Mouse (Mus musculus) forebrain, embryonic 11.5 days (tissue): Measurements from ENCODE around the gene Stat5a. TPM values are rescaled to one million over a fixed set of nuclear protein-coding genes. Genes with fewer than 3 reads are reported as not detected.

Experiments used
- ATAC-seq: fragments of 200-750 bp; cut with Nextera tagmentation; replicated peaks from 2 replicates; pipeline ENCODE4 v1.8.0; 2017; ENCODE audit warnings: moderate TSS enrichment; ENCODE audit not compliant: low FRiP score
- DNase-seq: peaks from one replicate; pipeline ENCODE4 v3.0.0-alpha.2; 2017; ENCODE audit warnings: low spot score
- H3K27ac ChIP-seq: fragments of 300-500 bp; sonication (generic); 2 replicates; pipeline ENCODE4 v1.5.1; 2014; ENCODE audit warnings: low read depth, low read length
- H3K27me3 ChIP-seq: fragments of 300-500 bp; sonication (generic); 2 replicates; pipeline ENCODE4 v1.6.1; 2014; ENCODE audit warnings: mild to moderate bottlenecking, low read length, mixed read lengths; ENCODE audit not compliant: control insufficient read depth, insufficient read depth
- H3K36me3 ChIP-seq: fragments of 300-500 bp; sonication (generic); 2 replicates; pipeline ENCODE4 v1.6.1; 2014; ENCODE audit warnings: mild to moderate bottlenecking, low read length, moderate library complexity, mixed read lengths; ENCODE audit not compliant: control insufficient read depth, insufficient read depth
- H3K4me1 ChIP-seq: fragments of 300-500 bp; sonication (generic); replicated peaks from 2 replicates; pipeline ENCODE4 v1.6.1; 2014; ENCODE audit warnings: low read length, mixed read lengths; ENCODE audit not compliant: control insufficient read depth, insufficient read depth
- H3K4me2 ChIP-seq: fragments of 300-500 bp; sonication (generic); 2 replicates; pipeline ENCODE4 v1.6.1; 2014; ENCODE audit warnings: low read depth, mild to moderate bottlenecking, low read length, moderate library complexity, mixed read lengths; ENCODE audit not compliant: severe bottlenecking
- H3K4me3 ChIP-seq: fragments of 300-500 bp; sonication (generic); 2 replicates; pipeline ENCODE4 v1.5.1; 2014; ENCODE audit warnings: low read depth, low read length
- H3K9ac ChIP-seq: fragments of 300-500 bp; sonication (generic); 2 replicates; pipeline ENCODE4 v1.6.1; 2014; ENCODE audit warnings: low read length
- H3K9me3 ChIP-seq: fragments of 300-500 bp; sonication (generic); 2 replicates; pipeline ENCODE4 v1.6.1; 2016; ENCODE audit warnings: low read length, mixed read lengths; ENCODE audit not compliant: control insufficient read depth
- WGBS: fragments of 180-500 bp; shearing (Covaris S2); extraction: QIAGEN DNeasy Blood & Tissue Kit; methylation state at CpG from one replicate; pipeline ENCODE4 v1.1.7; 2014; 5-methylcytosine and 5-hydroxymethylcytosine counted together
- polyA plus RNA-seq: library from polyadenylated mRNA; unstranded; fragments of >200 nt; fragmentation: Nextera tagmentation; extraction: Ambion mirVana; gene quantifications from 2 replicates; pipeline ENCODE4 v1.2.1, GENCODE M21; 2014

Gene Stat5a
- polyA plus RNA-seq, 1 experiment from 2014 or later = 1.3 TPM

GRCm38 (mm10) chr11:100840866-100841265, 18.3 kb upstream of the Stat5a start:
- Histone ChIP-seq H3K4me2 (no peak overlapping the region), H3K27ac (no peak overlapping the region), H3K9me3 (0 out of 2 replicates have a peak, but pooled peaks cover 3% of the 10 kb centered on the region), H3K9ac (no peak overlapping the region), H3K4me3 (no peak overlapping the region), H3K36me3 (no peaks in the 10 kb centered on the region), H3K4me1 (no peaks in the 10 kb centered on the region), H3K27me3 (no peaks in the 10 kb centered on the region)
- 86% methylated on average over 12 of the region's 12 CpGs for WGBS
- no peak for ATAC-seq
- DNase-seq = no peak

- no peaks in the 10 kb centered on the region for H3K4me1 ChIP-seq
- 0 out of 2 replicates have a peak, but pooled peaks cover 3% of the 10 kb centered on the region for H3K9me3 ChIP-seq
- H3K36me3 ChIP-seq = no peaks in the 10 kb centered on the region
- H3K4me2 ChIP-seq = no peak overlapping the region
- H3K9ac ChIP-seq = no peak overlapping the region
- 91% methylated on average over 7 of the region's 7 CpGs for WGBS
- no peak overlapping the region for H3K27ac ChIP-seq
- no peaks in the 10 kb centered on the region for H3K27me3 ChIP-seq
- H3K4me3 ChIP-seq = no peak overlapping the region
- no peak for DNase-seq
- no peak for ATAC-seq
Measured at GRCm38 (mm10) chr11:100842025-100842424, 17.1 kb upstream of the Stat5a start.

- Histone ChIP-seq H3K27ac (no peak overlapping the region), H3K4me3 (no peak overlapping the region), H3K36me3 (no peaks in the 10 kb centered on the region), H3K4me2 (no peak overlapping the region), H3K9me3 (no peaks in the 10 kb centered on the region), H3K4me1 (no peaks in the 10 kb centered on the region), H3K9ac (no peak overlapping the region), H3K27me3 (no peaks in the 10 kb centered on the region)
- 95% methylated on average over 8 of the region's 8 CpGs for WGBS
- DNase-seq (peak; percentile 4), ATAC-seq (no peak)
Measured at GRCm38 (mm10) chr11:100843070-100843669, 16.0 kb upstream of the Stat5a start.

- H3K27me3 ChIP-seq = no peaks in the 10 kb centered on the region
- no peak overlapping the region for H3K4me3 ChIP-seq
- ATAC-seq = no peak
- H3K4me2 ChIP-seq = no peak overlapping the region
- no peak overlapping the region for H3K9ac ChIP-seq
- no peaks in the 10 kb centered on the region for H3K9me3 ChIP-seq
- no peaks in the 10 kb centered on the region; the same call in 1 of the 2 replicates for H3K4me1 ChIP-seq
- no peaks in the 10 kb centered on the region for H3K36me3 ChIP-seq
- no peak for DNase-seq
- WGBS = 88% methylated on average over 4 of the region's 4 CpGs
- no peak overlapping the region for H3K27ac ChIP-seq
Measured at GRCm38 (mm10) chr11:100844121-100844520, 15.0 kb upstream of the Stat5a start.

- H3K36me3 ChIP-seq = no peaks in the 10 kb centered on the region
- DNase-seq = peak; percentile 21
- no peak overlapping the region for H3K27ac ChIP-seq
- no peak overlapping the region for H3K9ac ChIP-seq
- H3K27me3 ChIP-seq = no peaks in the 10 kb centered on the region
- H3K4me3 ChIP-seq = no peak overlapping the region
- H3K4me2 ChIP-seq = no peak overlapping the region
- no peak for ATAC-seq
- H3K4me1 ChIP-seq = no peaks in the 10 kb centered on the region; the same call in 1 of the 2 replicates
- no peaks in the 10 kb centered on the region for H3K9me3 ChIP-seq
- 89% methylated on average over 6 of the region's 6 CpGs for WGBS
Measured at GRCm38 (mm10) chr11:100845793-100846192, 13.4 kb upstream of the Stat5a start.

GRCm38 (mm10) chr11:100847572-100847971, 11.6 kb upstream of the Stat5a start:
- no peak overlapping the region for H3K4me2 ChIP-seq

GRCm38 (mm10) chr11:100848080-100848479, 11.1 kb upstream of the Stat5a start:
- Histone ChIP-seq H3K9ac (no peak overlapping the region), H3K4me2 (no peak overlapping the region)
- 80% methylated on average over 4 of the region's 4 CpGs for WGBS

More at GRCm38 (mm10) chr11:100847572-100847971, 11.6 kb upstream of the Stat5a start:
- 89% methylated on average over 4 of the region's 4 CpGs for WGBS
- H3K9me3 ChIP-seq = no peaks in the 10 kb centered on the region
- no peak overlapping the region for H3K9ac ChIP-seq
- H3K36me3 ChIP-seq = no peaks in the 10 kb centered on the region
- H3K27me3 ChIP-seq = no peaks in the 10 kb centered on the region
- ATAC-seq = no peak
- H3K4me3 ChIP-seq = no peak overlapping the region
- H3K4me1 ChIP-seq = no peaks in the 10 kb centered on the region; the same call in 1 of the 2 replicates
- DNase-seq = peak; percentile 24
- H3K27ac ChIP-seq = no peak overlapping the region

GRCm38 (mm10) chr11:100848789-100849379, 10.3 kb upstream of the Stat5a start:
- Histone ChIP-seq H3K27me3 (no peaks in the 10 kb centered on the region), H3K27ac (no peak overlapping the region), H3K9ac (no peak overlapping the region; the same call in 1 of the 2 replicates), H3K4me1 (no peaks in the 10 kb centered on the region; the same call in 1 of the 2 replicates), H3K36me3 (no peaks in the 10 kb centered on the region), H3K9me3 (no peaks in the 10 kb centered on the region), H3K4me3 (peak overlapping the region; percentile 72), H3K4me2 (peak overlapping the region; percentile 88)
- WGBS = 74% methylated on average over 6 of the region's 6 CpGs
- no peak for ATAC-seq
- peak; percentile 15 for DNase-seq

More at GRCm38 (mm10) chr11:100848080-100848479, 11.1 kb upstream of the Stat5a start:
- H3K27me3 ChIP-seq = no peaks in the 10 kb centered on the region
- H3K9me3 ChIP-seq = no peaks in the 10 kb centered on the region
- H3K4me1 ChIP-seq = no peaks in the 10 kb centered on the region; the same call in 1 of the 2 replicates
- no peak overlapping the region for H3K27ac ChIP-seq
- H3K36me3 ChIP-seq = no peaks in the 10 kb centered on the region
- no peak overlapping the region for H3K4me3 ChIP-seq
- DNase-seq (no peak), ATAC-seq (no peak)
